Mouse (Mus musculus) limb, embryonic 12.5 days (tissue): ENCODE measurements around the gene Tmem253. TPM values are rescaled to one million over a fixed set of nuclear protein-coding genes. Genes with fewer than 3 reads are reported as not detected.

ENCODE experiments used
- ATAC-seq: fragments of 200-750 bp; cut with Nextera tagmentation; 2 replicates; pipeline ENCODE4 v1.8.0; 2017; ENCODE audit warnings: low read depth, moderate TSS enrichment; ENCODE audit not compliant: insufficient number of reproducible peaks, insufficient read depth, low FRiP score, low TSS enrichment
- H3K27ac ChIP-seq: fragments of 300-500 bp; sonication (generic); 2 replicates; pipeline ENCODE4 v1.5.1; 2016; ENCODE audit warnings: mild to moderate bottlenecking, moderate library complexity
- H3K27me3 ChIP-seq: fragments of 300-500 bp; sonication (generic); 2 replicates; pipeline ENCODE4 v1.6.1; 2016; ENCODE audit warnings: mild to moderate bottlenecking, moderate library complexity
- H3K36me3 ChIP-seq: fragments of 300-500 bp; sonication (generic); 2 replicates; pipeline ENCODE4 v1.6.1; 2016; ENCODE audit warnings: mild to moderate bottlenecking, moderate library complexity
- H3K4me1 ChIP-seq: fragments of 300-500 bp; sonication (generic); replicated peaks from 2 replicates; pipeline ENCODE4 v1.6.1; 2016
- H3K4me2 ChIP-seq: fragments of 300-500 bp; sonication (generic); 2 replicates; pipeline ENCODE4 v1.6.1; 2016; ENCODE audit warnings: mild to moderate bottlenecking, moderate library complexity
- H3K4me3 ChIP-seq: fragments of 300-500 bp; sonication (generic); replicated peaks from 2 replicates; pipeline ENCODE4 v1.5.1; 2016; ENCODE audit warnings: mild to moderate bottlenecking
- H3K9ac ChIP-seq: fragments of 300-500 bp; sonication (generic); replicated peaks from 2 replicates; pipeline ENCODE4 v1.6.1; 2016; ENCODE audit warnings: mild to moderate bottlenecking, moderate library complexity
- H3K9me3 ChIP-seq: fragments of 300-500 bp; sonication (generic); 2 replicates; pipeline ENCODE4 v1.6.1; 2016; ENCODE audit warnings: mild to moderate bottlenecking, moderate library complexity
- WGBS: fragments of 180-500 bp; shearing (Covaris S2); methylation state at CpG from one replicate; pipeline ENCODE4 v1.1.7; 2016; 5-methylcytosine and 5-hydroxymethylcytosine counted together
- polyA plus RNA-seq: library from polyadenylated mRNA; unstranded; fragments of >200 nt; fragmentation: Nextera tagmentation; extraction: Ambion mirVana; gene quantifications from 2 replicates; pipeline ENCODE4 v1.2.1, GENCODE M21; 2016

Tmem253 gene
- polyA plus RNA-seq, 1 experiment from 2014 or later, result 1.2 TPM

DNA sequence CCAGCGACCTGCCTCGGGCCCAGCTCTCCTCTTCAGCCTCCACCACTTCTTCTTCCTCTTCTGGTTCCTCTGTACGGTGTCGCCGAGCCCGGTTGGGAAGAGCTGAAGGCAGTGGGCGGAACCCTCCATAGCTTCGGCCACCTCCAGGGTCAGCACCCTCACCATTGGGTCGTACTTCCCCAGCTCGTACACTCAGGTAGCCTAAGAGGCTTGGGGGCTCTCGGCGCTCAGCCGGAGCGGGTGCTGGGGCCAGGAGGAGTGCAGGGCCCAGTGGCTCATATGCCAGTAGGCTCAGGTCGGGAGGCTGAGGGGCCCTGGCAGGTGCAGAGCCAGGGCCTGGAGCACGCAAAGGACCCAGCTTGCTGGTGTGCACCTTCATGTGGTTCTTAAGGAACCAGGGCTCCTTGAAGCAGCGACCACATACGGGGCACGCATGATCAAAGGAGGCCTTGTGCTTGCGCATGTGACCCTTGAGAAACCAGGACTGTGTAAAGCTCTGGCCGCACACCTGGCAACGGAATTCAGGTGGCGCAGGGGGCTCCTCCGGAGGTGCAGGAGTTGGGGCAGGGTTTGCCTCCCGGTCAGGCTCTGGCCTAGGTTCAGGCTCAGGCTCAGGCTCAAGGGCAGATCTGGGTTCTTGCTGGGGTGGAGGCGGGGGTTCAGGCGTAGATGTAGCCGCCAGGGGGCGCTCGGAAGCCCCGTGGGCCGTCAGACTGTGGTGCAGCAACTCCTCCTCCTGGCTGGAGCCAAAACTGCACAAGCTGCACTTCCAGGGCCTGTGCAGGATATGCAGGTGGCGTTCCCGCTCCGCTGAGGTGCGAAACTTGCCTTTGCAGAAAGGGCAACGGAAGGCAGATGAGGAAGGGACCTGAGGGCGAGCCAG, 6.9 kb upstream of the Tmem253 start:
- Histone ChIP-seq H3K27ac (no peak overlapping the region), H3K9ac (peak overlapping the region; percentile 12; the same call in 1 of the 2 replicates), H3K4me1 (peaks cover 52% of the 10 kb centered on the region), H3K9me3 (no peaks in the 10 kb centered on the region), H3K27me3 (no peaks in the 10 kb centered on the region), H3K4me3 (peak overlapping the region; percentile 19; the same call in 1 of the 2 replicates), H3K4me2 (peak overlapping the region; percentile 47), H3K36me3 (peaks cover 56% of the 10 kb centered on the region)
- 57% methylated on average over 38 of the region's 38 CpGs for WGBS
- peak; percentile 45 for ATAC-seq

DNA sequence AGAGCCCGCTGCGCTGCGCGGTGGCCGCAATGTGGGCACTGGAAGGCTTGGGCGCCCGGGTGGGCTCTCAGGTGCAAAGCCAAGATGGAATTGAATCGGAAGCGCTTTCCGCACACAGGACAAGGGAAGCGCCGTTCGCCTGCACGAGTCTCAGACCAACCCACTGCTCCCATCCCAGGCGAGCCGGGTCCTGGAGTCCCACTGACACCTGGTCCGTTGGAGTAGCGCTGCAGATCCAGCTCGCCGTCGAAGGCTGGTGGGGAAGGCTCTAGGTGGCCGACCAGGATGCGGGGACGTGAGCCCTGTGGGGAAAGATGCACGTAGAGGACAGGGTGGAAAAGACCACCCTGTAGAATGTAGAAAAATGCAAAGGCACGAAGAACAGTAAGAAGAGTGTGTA, 6.1 kb upstream of the Tmem253 start:
- WGBS, result 53% methylated on average over 26 of the region's 26 CpGs
- Histone ChIP-seq H3K4me2 (peak overlapping the region; percentile 47), H3K9ac (peak overlapping the region; percentile 12; the same call in 1 of the 2 replicates), H3K27me3 (no peaks in the 10 kb centered on the region), H3K4me3 (peak overlapping the region; percentile 19; the same call in 1 of the 2 replicates), H3K4me1 (peaks cover 52% of the 10 kb centered on the region), H3K36me3 (peaks cover 48% of the 10 kb centered on the region), H3K27ac (no peak overlapping the region), H3K9me3 (no peaks in the 10 kb centered on the region)
- no peak for ATAC-seq

DNA sequence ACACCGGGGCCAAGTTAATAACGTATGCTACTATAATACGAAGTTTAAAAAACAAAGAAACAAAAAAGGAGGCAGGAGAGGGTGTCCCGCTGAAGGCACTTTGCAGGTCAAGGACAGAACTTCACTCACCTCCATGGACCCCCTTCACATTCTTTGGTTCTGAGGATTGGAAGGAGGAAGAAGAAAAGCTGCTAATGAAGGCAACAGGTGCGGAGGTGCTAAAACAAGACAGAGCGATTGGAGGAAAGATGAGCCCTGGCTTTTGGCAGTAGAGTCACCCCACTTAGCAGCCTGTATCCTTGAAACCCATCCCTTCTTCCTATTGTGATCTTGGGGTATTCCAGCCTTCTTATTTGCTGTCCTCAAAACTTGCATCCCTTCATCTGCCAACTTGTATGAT, 5.6 kb upstream of the Tmem253 start:
- WGBS, result 68% methylated on average over 6 of the region's 6 CpGs
- Histone ChIP-seq H3K36me3 (peaks cover 43% of the 10 kb centered on the region), H3K4me3 (peak overlapping the region; percentile 27; the same call in 1 of the 2 replicates), H3K9ac (peak overlapping the region; percentile 40; the same call in 1 of the 2 replicates), H3K4me2 (peak overlapping the region; percentile 45), H3K27ac (peak overlapping the region; percentile 77; the same call in 1 of the 2 replicates), H3K4me1 (peaks cover 52% of the 10 kb centered on the region), H3K27me3 (no peaks in the 10 kb centered on the region), H3K9me3 (no peaks in the 10 kb centered on the region)
- no peak for ATAC-seq

DNA sequence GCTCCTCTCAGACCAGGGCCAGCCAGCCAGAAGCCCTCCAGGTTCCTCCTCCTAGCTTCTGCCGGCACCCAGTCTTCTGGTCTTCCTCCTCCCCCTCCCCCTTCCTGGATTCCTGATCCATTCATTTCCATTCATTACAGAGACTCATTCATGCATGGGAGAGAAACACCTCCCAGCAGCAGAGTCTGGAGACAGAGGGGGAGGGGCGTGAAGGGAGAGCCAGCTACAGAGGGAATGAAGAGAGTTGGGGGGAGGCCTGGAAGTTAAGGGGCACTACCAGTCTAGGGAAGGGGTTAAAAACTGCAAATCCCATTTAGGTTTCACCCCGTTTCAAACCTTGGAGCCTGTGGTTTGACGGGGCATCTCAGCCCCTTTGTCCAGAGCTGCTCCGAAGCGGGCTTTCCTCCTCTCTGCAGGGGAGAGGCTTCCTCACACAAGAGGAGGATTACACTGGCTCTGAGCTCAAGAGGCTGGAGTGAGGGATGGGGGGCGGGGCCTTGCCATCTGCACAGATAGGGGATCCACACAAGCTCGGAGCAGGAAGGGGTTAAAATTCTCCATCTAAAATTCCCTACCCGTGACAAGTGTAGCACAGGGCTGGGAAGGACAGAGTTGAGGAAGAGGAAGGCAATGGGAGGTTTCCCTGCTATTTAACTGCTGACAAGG, 4.9 kb upstream of the Tmem253 start:
- WGBS, result 3% methylated on average over 9 of the region's 9 CpGs
- ATAC-seq, result no peak; the same call in 1 of the 2 replicates
- peak overlapping the region; percentile 77 for H3K27ac ChIP-seq
- peak overlapping the region; percentile 45 for H3K4me2 ChIP-seq
- peak overlapping the region; percentile 40; the same call in 1 of the 2 replicates for H3K9ac ChIP-seq
- peaks cover 59% of the 10 kb centered on the region for H3K4me1 ChIP-seq
- H3K36me3 ChIP-seq, result peaks cover 36% of the 10 kb centered on the region
- no peaks in the 10 kb centered on the region for H3K9me3 ChIP-seq
- peak overlapping the region; percentile 27 for H3K4me3 ChIP-seq
- no peaks in the 10 kb centered on the region for H3K27me3 ChIP-seq

DNA sequence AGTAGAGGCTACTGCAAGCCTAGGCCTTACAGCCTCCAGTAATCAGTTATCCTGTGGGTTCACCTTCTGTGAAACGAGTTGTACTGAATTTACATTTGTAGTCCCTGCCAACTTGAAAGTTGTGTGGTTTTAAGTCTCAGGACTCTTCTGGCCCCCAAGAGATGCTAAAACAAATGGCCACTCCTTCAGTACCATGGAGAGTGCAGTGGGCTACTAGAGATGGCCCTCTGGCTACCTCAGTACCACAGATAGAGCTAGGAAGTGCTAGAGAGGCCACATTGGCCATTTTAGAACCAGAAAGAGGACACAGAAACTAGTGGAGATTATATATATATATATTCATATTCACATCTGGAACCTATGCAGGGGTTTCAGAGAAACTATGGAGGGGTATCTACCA, 3.8 kb upstream of the Tmem253 start:
- Histone ChIP-seq H3K4me3 (no peak overlapping the region), H3K36me3 (peaks cover 25% of the 10 kb centered on the region), H3K27ac (peak overlapping the region; percentile 12; the same call in 1 of the 2 replicates), H3K27me3 (no peaks in the 10 kb centered on the region), H3K9ac (no peak overlapping the region), H3K4me1 (peaks cover 63% of the 10 kb centered on the region), H3K9me3 (no peaks in the 10 kb centered on the region), H3K4me2 (no peak overlapping the region)
- WGBS, result 71% methylated on average over 1 of the region's 1 CpGs
- ATAC-seq, result no peak

DNA sequence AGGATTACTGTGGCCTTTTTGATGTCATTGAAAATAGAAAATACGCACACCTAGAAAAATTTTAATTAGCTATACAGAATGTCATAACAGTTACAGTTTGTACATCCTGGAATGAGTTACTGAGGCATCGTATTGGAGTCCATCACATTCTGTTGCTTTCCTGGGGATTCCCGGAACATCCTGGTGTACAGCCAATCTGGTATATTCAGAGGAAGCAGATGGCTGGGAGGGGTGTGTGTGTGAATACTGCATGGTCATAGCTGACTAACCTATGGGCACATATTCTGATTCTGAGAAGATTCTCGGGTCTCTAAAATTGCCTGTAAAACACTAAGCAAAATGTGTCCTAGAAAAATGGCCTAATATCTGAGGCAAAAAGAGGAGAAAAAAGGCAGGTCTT, 3.4 kb upstream of the Tmem253 start:
- Histone ChIP-seq H3K9me3 (no peaks in the 10 kb centered on the region), H3K27ac (peak overlapping the region; percentile 96), H3K4me1 (peaks cover 63% of the 10 kb centered on the region), H3K4me3 (no peak overlapping the region), H3K4me2 (no peak overlapping the region), H3K27me3 (no peaks in the 10 kb centered on the region), H3K36me3 (peaks cover 21% of the 10 kb centered on the region), H3K9ac (no peak overlapping the region)
- ATAC-seq, result no peak
- 84% methylated on average over 4 of the region's 4 CpGs for WGBS

DNA sequence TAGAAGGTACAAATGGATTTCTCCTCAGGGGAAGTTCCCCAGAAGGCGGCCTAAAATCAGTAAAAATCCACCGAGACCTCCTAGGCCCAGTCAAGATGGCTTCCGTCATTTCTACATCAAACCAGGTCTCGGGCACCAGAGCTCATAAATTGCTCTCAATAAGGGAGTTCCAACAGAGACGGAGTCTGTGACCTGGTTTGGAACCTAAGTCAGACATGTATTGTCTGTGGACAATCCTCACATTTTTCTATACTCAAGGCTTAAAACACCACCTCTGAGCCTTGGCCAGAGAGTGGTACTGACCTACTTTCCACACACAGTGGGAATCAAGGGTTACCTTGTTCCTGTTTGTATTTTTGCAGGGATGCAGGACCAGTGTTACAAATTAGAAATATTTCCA, 2.9 kb upstream of the Tmem253 start:
- no peak for ATAC-seq
- H3K4me2 ChIP-seq, result peak overlapping the region; percentile 60
- H3K27me3 ChIP-seq, result no peaks in the 10 kb centered on the region
- no peaks in the 10 kb centered on the region for H3K9me3 ChIP-seq
- H3K4me3 ChIP-seq, result no peak overlapping the region
- H3K27ac ChIP-seq, result peak overlapping the region; percentile 96
- no peak overlapping the region for H3K9ac ChIP-seq
- peaks cover 63% of the 10 kb centered on the region for H3K4me1 ChIP-seq
- peaks cover 17% of the 10 kb centered on the region for H3K36me3 ChIP-seq
- WGBS, result 56% methylated on average over 5 of the region's 5 CpGs

DNA sequence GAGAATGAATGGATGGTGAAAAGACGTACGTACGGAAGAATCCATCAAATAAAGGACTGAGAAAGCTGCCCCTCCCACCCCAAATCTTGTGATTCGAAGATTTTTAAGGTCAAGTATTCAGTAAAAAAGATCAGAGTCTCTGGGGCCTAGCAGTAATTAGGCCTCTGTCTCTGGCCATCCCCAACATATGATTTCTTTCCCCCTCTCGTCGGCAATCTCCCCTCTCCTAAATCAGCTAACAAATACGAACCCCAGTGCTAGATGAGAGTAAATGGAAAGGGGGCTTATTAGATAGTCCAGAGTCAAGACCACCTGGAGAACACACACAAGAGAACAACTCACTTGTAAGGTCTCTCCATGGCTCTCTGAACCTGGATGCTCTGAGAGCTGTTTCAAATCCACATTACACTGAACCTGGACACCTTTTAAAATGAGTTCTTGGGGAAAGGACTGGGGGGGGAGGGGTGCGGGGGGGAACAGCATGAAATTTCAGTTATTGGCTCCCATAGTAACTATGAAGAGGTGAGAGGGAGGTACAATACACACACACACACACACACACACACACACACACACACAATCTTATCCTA, 2.3 kb upstream of the Tmem253 start:
- Histone ChIP-seq H3K4me2 (peak overlapping the region; percentile 60), H3K9ac (peak overlapping the region; percentile 89), H3K4me1 (peaks cover 63% of the 10 kb centered on the region), H3K27me3 (no peaks in the 10 kb centered on the region), H3K4me3 (peak overlapping the region; percentile 67), H3K36me3 (peaks cover 15% of the 10 kb centered on the region), H3K9me3 (no peaks in the 10 kb centered on the region), H3K27ac (peak overlapping the region; percentile 96)
- 49% methylated on average over 8 of the region's 8 CpGs for WGBS
- no peak for ATAC-seq

DNA sequence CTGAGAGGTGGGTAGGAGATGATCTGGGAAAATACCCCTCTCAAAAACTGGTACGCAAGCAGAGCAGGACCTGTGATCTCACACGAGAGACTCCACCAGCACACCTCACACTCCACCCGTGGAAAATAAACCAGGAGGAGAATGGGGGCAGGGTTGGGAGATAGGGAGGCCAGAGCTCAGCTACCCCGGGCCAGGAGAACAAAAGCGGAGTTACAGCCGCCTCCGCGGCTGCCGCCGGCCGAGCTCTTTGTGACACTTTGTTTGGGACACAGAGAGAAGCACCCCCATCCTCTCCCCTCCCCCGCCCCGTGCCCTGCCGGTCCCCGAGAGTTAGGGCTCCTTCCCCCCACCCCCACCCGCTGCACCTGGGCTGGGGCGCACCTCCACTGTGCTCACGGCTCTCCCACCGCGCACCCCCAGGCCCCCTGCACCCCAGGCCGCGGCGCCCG, 1.7 kb upstream of the Tmem253 start:
- H3K4me2 ChIP-seq, result peak overlapping the region; percentile 60
- WGBS, result under 1% methylated on average over 19 of the region's 24 CpGs
- no peaks in the 10 kb centered on the region for H3K9me3 ChIP-seq
- peak; percentile 18; the same call in 1 of the 2 replicates for ATAC-seq
- peak overlapping the region; percentile 67 for H3K4me3 ChIP-seq
- H3K4me1 ChIP-seq, result peaks cover 61% of the 10 kb centered on the region
- no peaks in the 10 kb centered on the region for H3K27me3 ChIP-seq
- H3K9ac ChIP-seq, result peak overlapping the region; percentile 89
- H3K27ac ChIP-seq, result peak overlapping the region; percentile 96
- peaks cover 9% of the 10 kb centered on the region; the same call in 1 of the 2 replicates for H3K36me3 ChIP-seq

DNA sequence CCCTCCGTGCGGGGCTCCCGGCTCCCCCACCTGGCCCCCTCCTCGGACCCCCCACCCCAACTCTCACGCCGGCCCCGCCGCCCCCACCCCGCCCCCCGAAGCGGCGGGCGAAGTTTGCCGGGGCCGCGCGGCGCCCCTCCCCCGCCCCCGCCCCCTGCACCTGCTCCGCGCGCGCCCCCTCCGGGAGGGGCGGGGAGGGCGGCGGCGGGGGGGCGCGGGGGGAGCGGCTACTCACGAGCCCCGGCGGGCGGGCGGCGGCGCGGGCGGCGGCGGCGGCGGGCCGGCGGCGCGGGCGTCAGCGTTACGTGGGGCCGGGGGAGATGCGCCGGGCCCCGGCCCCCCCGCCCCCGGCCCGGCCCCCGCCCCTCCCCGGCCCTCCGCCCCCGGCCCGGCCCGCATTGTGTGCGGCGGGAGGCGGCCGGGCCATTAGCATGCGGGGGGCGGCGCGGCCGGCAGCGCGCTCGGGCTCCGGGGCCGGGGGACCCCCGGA, 1.1 kb upstream of the Tmem253 start:
- no peaks in the 10 kb centered on the region for H3K27me3 ChIP-seq
- H3K27ac ChIP-seq, result peak overlapping the region; percentile 96
- H3K4me3 ChIP-seq, result peak overlapping the region; percentile 67
- H3K9ac ChIP-seq, result peak overlapping the region; percentile 89
- peaks cover 60% of the 10 kb centered on the region for H3K4me1 ChIP-seq
- 7% methylated on average over 5 of the region's 80 CpGs for WGBS
- no peak for ATAC-seq
- no peaks in the 10 kb centered on the region for H3K9me3 ChIP-seq
- H3K36me3 ChIP-seq, result peaks cover 3% of the 10 kb centered on the region; the same call in 1 of the 2 replicates
- H3K4me2 ChIP-seq, result peak overlapping the region; percentile 60
